Mouse (Mus musculus) fibroblast of lung, adult 2 months (primary cell): ENCODE measurements at regions not wholly inside any gene's neighbourhood (a gene's known extent, or its start where the extent isn't known, plus 50 kb on each side); places are given as distances from the start of the nearest gene placed in this dataset.
A peak's percentile ranks its signal among the peaks of the same experiment; 100 is the strongest.

Experiments used
- DNase-seq: peaks from one replicate; pipeline ENCODE4 v3.0.0-alpha.2; 2011; ENCODE audit warnings: low read depth

GRCm38 (mm10) chr5:74773558-74774429 lies 71.1 kb upstream of the Lnx1 start:
- DNase-seq: no peak

DNA sequence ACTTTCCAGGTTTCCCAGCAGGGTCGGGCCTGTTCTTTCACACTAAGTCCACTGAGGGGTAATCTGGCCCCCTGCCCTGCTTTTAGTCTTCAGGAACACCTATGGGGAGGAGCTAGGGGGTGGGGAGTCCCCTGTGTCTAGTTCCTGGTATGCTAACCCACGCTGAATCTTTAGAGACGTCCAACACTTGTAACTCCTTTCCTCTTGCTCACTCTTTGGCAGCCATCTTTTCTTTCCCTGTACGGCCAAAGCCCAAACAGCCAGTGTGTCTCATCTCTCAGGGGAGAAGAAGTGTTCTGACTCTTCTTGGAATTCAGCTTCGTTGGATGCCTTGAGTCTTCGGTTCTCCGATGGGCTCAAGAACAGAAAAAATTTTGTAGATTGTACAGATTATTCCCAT lies 68.4 kb upstream of the Lnx1 start:
- no peak for DNase-seq

DNA sequence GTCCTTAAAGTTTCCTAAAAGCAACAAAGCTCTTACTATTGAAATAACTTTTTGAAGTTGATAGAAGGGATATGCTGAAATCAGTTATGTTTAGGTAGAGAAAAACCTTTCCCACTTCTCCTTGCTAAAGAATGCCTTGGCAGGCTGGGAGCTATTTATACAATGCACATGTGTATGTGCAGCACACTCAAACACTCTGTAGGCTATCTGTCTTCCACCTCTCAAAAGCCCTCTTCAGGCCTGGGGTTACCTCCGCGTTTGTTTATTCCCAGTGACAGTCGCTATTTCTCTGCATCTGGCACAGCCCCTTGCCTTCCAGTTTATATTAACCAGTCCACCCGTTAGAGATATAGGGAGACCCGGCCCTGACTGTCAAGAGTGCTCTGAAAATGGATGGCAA lies 66.3 kb upstream of the Lnx1 start:
- DNase-seq: no peak

DNA sequence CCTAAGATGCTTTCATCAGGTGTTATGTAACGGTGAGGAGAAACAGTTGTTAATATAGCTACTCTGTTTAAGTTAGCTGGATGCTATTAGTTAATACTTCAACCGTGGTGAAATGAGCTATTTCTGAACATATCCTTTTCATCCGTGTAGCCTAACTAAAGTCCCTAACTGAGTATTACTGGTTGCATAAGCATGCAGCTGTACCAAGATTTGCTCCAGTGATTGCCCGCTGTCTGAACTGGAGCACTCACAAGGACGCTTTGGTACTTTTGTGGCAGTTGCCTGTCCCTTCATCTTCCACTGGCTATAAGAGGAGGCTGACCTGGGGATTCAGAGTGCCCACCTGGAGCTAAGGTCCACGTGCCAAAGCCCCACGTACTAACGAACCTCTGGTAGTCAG lies 65.3 kb upstream of the Lnx1 start:
- no peak for DNase-seq

DNA sequence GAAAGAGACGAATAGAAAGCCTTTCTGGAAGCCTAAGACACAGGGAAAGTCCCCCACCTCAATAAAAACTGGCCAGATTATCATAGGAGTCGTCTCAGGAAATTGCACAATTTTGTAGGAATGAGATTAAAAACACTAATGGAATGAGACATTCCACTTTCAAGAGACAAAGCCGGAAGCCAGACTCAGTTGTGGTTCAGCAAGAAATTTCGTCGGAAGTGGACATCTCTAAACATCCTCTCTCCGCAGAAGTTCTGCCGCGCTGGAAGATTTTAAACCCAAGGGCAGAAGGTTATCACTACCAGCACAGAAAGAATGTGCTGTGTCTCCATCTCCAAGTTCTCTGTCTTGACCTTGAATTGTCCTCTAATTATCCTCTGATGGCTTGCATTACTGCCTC lies 63.5 kb upstream of the Lnx1 start:
- no peak for DNase-seq

GRCm38 (mm10) chr5:74765061-74765767 lies 62.5 kb upstream of the Lnx1 start:
- no peak for DNase-seq

GRCm38 (mm10) chr5:74757557-74757956 lies 54.8 kb upstream of the Lnx1 start:
- no peak for DNase-seq

GRCm38 (mm10) chr5:74752961-74753360 lies 50.2 kb upstream of the Lnx1 start:
- DNase-seq: peak; percentile 73
